Mouse (Mus musculus): ENCODE results near the gene Micu1.

DNA sequence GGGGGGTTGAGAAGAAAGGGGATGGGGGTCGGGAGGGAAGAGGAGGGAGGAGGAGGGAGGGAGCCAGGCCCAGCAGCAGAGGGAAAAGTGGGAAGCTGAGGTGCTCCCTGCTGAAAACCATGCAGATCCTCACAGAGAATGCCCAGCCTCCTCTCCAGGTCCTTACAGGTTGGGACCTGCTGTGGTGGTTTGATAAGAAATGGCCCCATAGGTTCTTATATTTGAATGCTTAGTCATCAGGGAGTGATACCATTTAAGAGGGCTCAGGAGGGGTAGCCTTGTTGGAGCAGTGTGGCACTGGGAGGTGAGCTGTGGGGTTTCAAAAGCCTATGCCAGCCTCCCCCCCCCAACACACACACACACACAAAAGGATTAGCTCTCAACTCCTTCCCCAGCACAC is 173.1 kb downstream of the Micu1 start:
- no peak for TF ChIP-seq ZC3H11A (IDR thresholded peaks at IDR 0.05; ENCODE audit: borderline replicate concordance, low read depth, low read length)
- no peak for TF ChIP-seq CHD2 (IDR thresholded peaks at IDR 0.05; ENCODE audit: low read depth, low read length)
- no peak for TF ChIP-seq HCFC1 (IDR thresholded peaks at IDR 0.05; ENCODE audit: borderline replicate concordance, insufficient read depth, low read length)
